Mouse (Mus musculus) neutrophil, adult 5-6 weeks (primary cell): ENCODE data around the gene Olfr311. TPM values are rescaled to one million over a fixed set of nuclear protein-coding genes. Genes with fewer than 3 reads are reported as not detected.

Source experiments
- ATAC-seq: fragments of 151-379, 151-347 bp; 2 replicates; pipeline ENCODE4 v1.8.0; 2017; ENCODE audit warnings: mild to moderate bottlenecking, moderate TSS enrichment; ENCODE audit not compliant: insufficient number of reproducible peaks, poor library complexity, low FRiP score, severe bottlenecking; ENCODE audit errors: extremely low read depth
- total RNA-seq: library from RNA; stranded (forward); fragments of 200-1000 nt; gene quantifications from 2 replicates; pipeline ENCODE4 v1.2.3, GENCODE M21; 2017

Gene Olfr311
- total RNA-seq, 1 experiment from 2014 or later, result not detected

GRCm38 (mm10) chr11:58867039-58867953 is 28.2 kb downstream of the Olfr311 start, which contains the start of gene 2810021J22Rik:
TSS of gene 2810021J22Rik (plus strand) at chr11:58867216.
- ATAC-seq, result peak; percentile 79

DNA sequence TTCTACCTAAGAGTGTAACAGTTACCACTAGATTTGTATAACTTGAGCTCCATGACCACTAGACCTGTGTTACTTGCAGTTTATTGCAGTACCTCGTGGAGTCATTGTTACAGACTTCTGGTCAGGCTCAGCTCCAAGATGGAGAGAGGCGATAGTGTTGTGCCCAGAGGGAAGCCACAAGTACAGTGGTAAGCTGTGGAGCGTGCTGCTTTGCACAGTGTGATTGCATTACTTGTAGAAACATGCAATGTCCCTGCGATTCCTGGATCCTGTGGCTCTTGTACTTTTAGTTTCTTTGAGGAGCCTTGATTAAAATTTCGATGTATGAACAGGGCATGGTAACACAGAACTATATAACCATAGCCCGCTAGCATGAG is 28.9 kb downstream of the Olfr311 start:
- no peak for ATAC-seq

DNA sequence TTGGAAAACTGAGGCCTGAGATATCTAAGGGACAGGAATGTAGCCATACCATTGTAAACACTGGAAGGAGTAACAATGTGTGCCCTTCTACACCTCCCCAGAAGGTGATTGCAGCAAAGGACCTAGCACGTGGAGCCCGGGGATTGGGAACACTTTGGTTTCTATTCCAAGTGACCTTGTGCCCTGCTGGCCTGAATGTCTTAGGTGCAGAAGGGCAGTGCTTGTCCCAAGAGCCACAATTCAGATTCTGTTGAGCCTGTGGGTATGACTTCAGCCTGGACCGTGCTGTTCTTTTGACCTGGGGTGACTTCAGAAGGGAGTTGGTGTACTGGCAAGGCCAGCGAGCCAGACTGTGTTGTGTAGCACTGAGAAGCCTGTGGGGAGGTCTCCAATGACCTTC is 31.9 kb downstream of the Olfr311 start:
- no peak for ATAC-seq

DNA sequence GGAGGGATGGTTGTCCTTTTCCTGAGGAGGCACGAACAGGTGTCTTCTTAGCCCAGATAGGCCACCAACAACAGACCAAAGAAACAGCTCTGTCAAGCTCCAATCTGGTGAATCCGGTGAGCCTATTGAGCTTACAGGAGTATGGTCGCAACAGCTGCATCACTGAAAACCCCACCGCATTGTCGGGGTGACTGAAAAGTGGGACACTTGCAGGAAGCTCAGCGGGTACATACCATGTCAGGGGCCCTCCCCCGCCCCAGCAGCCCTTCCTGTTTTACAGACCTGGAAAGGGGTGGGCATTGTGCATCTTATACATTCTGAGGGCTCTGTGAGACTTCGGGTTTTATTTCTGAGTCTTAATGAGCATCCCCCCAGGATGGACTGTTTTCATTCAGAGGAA is 44.7 kb downstream of the Olfr311 start:
- no peak for ATAC-seq

GRCm38 (mm10) chr11:58890511-58890910 is 51.5 kb downstream of the Olfr311 start:
- no peak for ATAC-seq

Other genes starting within 250 kb of the Olfr311 start
- not detected in 2 replicates for gene Olfr324, start 244.1 kb upstream of the Olfr311 start, total RNA-seq
- not detected in 2 replicates for gene 2210407C18Rik, start 223.2 kb upstream of the Olfr311 start, total RNA-seq
- gene Olfr323, start 208.8 kb upstream of the Olfr311 start, total RNA-seq, result not detected in 2 replicates
- 0.35 and 0.49 TPM in 2 replicates for gene Trim58, start 198.8 kb upstream of the Olfr311 start, total RNA-seq
- not detected in 2 replicates for gene Olfr322, start 180.5 kb upstream of the Olfr311 start, total RNA-seq
- not detected in 2 replicates for gene Olfr320, start 158.2 kb upstream of the Olfr311 start, total RNA-seq
- not detected in 2 replicates for gene Olfr319, start 140.1 kb upstream of the Olfr311 start, total RNA-seq
- 0.23 TPM in 1 of 2 replicates, not detected in the other for gene Olfr318, start 115.2 kb upstream of the Olfr311 start, total RNA-seq
- not detected in 2 replicates for gene Olfr317, start 100.0 kb upstream of the Olfr311 start, total RNA-seq
- not detected in 2 replicates for gene Olfr316, start 86.5 kb upstream of the Olfr311 start, total RNA-seq
- gene Olfr315, start 66.1 kb upstream of the Olfr311 start, total RNA-seq, result not detected in 2 replicates
- not detected in 2 replicates for gene Olfr314, start 56.3 kb upstream of the Olfr311 start, total RNA-seq
- gene Fam183b, start 37.3 kb upstream of the Olfr311 start, total RNA-seq, result not detected in 2 replicates
- gene Olfr313, start 24.3 kb upstream of the Olfr311 start, total RNA-seq, result not detected in 2 replicates
- not detected in 2 replicates for gene Olfr312, start 10.0 kb upstream of the Olfr311 start, total RNA-seq
- 12.1 and 16.8 TPM in 2 replicates for gene Gm12258, start 7.9 kb downstream of the Olfr311 start, total RNA-seq
- gene 2810021J22Rik, start 28.0 kb downstream of the Olfr311 start, total RNA-seq, result 7.9 and 8.8 TPM in 2 replicates
- gene Zfp39, start 65.0 kb downstream of the Olfr311 start, total RNA-seq, result 14.6 and 14.7 TPM in 2 replicates
- gene Btnl10, start 78.7 kb downstream of the Olfr311 start, total RNA-seq, result 0.23 and 0.61 TPM in 2 replicates
- 60.8 and 72.2 TPM in 2 replicates for gene Rnf187, start 99.7 kb downstream of the Olfr311 start, total RNA-seq
- 3.7 and 8.1 TPM in 2 replicates for gene Hist3h2ba, start 109.7 kb downstream of the Olfr311 start, total RNA-seq
- 65.3 TPM in 2 replicates for gene Hist3h2a, start 115.4 kb downstream of the Olfr311 start, total RNA-seq
- 0.12 and 0.35 TPM in 2 replicates for gene Trim17, start 115.4 kb downstream of the Olfr311 start, total RNA-seq
- 106 and 107 TPM in 2 replicates for gene Trim11, start 138.8 kb downstream of the Olfr311 start, total RNA-seq